Mouse (Mus musculus) gastrocnemius, postnatal 36 days (tissue): ENCODE measurements around the gene Enoph1. TPM values are rescaled to one million over a fixed set of nuclear protein-coding genes. Genes with fewer than 3 reads are reported as not detected.

Experiments used
- DNase-seq, 2 experiments: peaks; one replicate each; pipeline ENCODE4 v3.0.0; 2022
- intact Hi-C: fragments of 180-260 bp; cut with DNase I; formaldehyde crosslinking; loops from one replicate; pipeline ENCODE4 v1.15.1; 2025
- total RNA-seq, 2 experiments: library from RNA; stranded (reverse); gene quantifications; 2 replicates each; pipeline ENCODE4 v1.2.3; 2021

Enoph1 gene
- total RNA-seq, 2 experiments from 2014 or later, result 5.9 to 7.0 TPM

DNA sequence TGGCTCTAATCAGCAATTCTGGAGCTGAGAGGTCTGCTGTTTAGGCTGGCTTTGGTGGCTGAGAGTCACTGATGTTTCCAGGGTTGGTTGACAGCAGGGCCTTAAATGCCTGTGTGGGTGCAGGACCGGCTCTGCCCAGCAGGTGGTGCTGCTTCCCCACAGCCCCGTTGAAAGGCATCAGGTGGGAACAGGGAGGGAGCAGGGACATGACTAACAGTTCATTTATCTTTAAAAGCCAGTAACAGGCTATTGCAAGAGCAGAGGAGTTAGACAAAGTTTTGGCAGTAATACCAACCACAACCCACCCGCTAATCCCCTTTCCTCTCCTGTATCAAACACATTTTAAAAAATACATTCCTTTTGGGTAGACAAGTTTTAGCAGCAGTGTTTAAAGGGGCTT is 30.5 kb downstream of the Enoph1 start:
- peak; percentile 65 to 79 for DNase-seq
- intact Hi-C loops, result loop anchor here (2.0 to 5.0 kb wide), 2 partner anchors 171 to 252 kb away; no protein-coding TSS in a partner anchor

DNA sequence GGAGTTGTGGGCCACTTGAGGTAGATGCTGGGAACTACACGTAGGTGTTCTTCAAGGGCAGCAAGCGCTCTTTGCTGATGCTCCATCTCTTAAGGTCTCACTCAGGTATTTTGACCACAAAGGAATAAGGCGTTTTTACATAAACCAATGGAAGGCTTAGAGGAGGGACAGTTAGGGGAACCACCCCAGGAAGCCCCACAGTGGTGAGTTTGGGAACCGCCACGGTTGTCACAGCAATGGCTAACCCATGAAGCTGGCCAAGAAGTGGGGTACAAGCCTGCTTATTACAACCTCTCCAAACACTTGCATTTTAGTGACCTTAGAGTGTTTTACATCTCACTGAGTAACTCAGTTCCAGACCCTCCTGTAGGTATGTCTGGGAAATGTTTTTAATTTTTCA is 31.8 kb downstream of the Enoph1 start:
- intact Hi-C loops, result loop anchor here (2.0 to 5.0 kb wide), 2 partner anchors 169 to 251 kb away; no protein-coding TSS in a partner anchor
- no peak for DNase-seq

DNA sequence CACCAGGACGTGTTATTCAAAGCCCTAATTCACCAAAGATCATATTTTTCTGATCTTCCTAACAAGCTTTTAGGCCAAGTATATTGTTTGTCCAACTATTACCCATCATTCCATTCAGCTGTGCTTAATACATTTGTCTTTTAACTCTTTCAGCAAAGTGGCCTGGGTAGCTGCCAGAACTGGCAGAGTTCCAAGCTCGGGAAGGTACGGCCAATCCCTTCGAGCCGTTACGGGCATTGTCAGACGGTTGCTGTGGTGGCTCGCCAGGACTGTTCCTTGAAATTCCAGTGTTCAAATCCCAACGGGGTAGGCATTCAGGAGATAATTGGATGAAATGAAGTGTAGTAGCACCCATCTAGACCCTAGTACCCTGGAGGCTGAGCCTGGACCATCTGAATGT is 32.8 kb downstream of the Enoph1 start:
- intact Hi-C loops, result loop anchor here (5.0 kb wide), 1 partner anchor 250 kb away; no protein-coding TSS in a partner anchor
- DNase-seq, result no peak

- no peak for DNase-seq
- intact Hi-C loops, result loop anchor here (5.0 kb wide), 1 partner anchor 248 kb away; no protein-coding TSS in a partner anchor
Measured at GRCm38 (mm10) chr5:100074571-100074970, 34.8 kb downstream of the Enoph1 start.

DNA sequence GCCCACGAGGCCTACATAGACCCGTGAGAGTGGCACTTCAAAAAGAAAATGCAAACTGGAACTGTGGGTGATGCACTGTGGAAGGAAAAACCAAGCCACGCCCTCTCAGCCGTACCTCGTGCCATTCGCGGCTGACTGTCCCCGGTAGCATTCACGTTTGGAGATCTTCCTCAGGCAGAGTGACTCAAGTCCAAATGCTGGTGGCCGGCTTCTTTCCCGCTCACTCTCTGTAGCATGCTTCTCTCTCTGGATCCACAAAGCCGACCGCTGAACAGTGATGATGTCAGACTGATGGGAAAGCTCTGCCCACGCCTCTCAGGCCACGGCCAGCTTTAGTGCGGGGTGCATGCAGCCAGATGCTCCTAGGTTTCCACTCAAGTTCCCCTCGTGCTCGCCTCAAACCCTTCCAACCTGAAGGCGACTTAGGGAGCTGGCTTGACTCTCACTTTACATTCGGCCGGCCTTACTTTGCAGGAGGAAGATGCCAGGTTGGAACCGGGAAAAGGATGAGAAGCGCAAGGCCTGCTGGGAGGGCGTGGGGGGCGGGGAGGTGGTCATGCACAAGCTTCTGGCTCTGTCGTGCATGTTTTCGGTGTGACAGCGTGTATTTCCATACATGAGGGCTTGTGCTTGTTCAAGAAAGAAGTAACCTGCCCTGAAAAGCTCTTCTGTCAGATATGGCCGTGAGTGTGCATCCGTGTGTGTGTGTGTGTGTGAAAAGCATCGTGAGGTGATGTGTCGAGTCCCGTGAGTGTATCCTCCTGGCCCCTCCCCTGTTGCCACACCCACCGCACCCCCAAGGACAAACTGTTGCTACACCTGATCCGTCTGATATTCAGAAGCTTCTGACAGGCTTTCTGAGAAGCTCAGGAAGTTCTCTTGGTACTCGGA is 39.5 kb downstream of the Enoph1 start:
- no peak for DNase-seq
- intact Hi-C loops, result loop anchor here (5.0 kb wide), 1 partner anchor 78 kb away; the partner anchor contains the start of gene Tmem150c

DNA sequence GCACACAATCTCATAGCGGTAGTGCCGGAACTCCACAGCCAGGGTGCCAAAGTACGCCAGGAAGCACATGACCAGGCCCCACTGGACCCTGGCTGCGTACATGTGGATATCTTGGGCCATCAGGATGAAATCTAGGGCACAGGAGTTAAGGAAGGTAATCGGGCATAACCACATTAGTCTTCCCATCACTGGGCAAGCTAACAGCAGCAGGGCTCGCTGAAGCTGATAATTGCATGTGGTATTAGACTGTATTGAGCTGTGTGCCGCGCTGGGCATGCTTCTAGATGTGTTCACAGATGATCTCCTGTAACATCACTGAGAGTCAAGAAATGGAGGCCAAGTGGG is 40.1 kb downstream of the Enoph1 start:
- no peak for DNase-seq
- intact Hi-C loops, result loop anchor here (5.0 kb wide), 1 partner anchor 77 kb away; the partner anchor contains the start of gene Tmem150c

GRCm38 (mm10) chr5:100082006-100082405 is 42.2 kb downstream of the Enoph1 start:
- DNase-seq, result no peak
- intact Hi-C loops, result no loop called here

DNA sequence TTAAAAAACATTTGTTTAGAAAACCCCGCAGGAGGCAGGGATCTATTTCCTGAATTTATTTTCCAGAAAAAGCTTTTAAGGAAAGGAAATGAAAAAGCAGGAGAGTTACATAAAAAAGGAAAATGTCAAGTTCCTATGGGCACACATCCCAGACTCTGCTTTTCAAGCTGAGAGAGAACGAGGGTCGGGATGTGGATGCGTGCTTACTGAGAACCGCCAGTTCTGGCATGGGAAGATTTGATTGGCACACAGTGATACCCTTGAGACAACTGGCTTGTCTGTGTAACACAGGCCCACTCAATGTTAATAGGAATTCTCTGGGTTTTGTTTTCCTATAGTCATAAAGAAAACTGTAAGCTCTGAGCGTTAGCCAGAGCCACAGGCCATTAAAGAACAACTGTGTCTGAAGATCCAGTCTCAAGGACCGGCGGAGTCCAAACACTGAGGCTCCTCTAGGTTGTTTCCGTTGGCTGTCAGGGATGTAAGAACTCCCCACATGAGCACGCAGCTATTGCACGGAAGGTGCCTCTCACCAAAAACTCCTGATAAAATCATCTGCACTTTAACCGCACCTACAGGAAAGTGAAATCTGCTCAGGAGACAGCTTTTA is 44.3 kb downstream of the Enoph1 start:
- no peak for DNase-seq
- intact Hi-C loops, result no loop called here

- intact Hi-C loops, result no loop called here
Measured at GRCm38 (mm10) chr5:100085097-100085496, 45.3 kb downstream of the Enoph1 start.

DNA sequence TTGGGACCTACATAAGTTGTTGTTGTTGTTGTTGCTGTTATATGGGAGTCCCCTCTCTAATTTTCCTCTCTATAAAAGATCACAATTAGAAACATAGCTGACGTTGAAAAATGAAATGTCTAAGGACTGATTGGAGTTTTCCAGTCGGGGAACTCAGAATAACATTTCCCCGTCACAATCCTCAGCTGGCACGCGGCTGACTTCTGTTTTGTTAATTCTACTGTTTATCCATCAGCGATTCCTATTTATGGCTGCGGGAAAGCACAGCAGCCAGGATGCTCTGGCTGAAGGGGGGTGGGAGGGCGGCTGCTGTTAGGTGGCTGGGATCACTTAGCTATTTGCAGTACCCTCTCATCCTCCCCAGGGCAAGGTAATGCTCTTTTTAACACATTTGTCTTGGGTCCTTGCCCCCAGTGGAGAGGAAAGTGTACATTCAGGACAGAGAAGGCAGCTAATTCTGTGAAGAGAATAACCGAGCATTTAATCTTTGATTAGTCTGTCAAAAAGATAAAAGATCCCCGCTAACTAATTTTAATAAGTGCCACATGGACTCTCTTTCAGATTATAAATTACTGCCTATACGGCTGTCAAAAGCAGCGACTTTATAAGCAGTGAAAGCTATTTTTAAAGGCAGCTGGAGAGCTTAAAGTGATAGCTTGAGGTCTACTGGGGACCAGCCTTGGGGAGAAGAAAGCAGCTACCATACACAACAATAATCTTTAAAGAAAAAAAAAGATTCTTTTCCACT is 50.9 kb downstream of the Enoph1 start:
- intact Hi-C loops, result no loop called here
- DNase-seq, result no peak

More at GRCm38 (mm10) chr5:100085097-100085496, 45.3 kb downstream of the Enoph1 start:
- DNase-seq, result no peak

DNA sequence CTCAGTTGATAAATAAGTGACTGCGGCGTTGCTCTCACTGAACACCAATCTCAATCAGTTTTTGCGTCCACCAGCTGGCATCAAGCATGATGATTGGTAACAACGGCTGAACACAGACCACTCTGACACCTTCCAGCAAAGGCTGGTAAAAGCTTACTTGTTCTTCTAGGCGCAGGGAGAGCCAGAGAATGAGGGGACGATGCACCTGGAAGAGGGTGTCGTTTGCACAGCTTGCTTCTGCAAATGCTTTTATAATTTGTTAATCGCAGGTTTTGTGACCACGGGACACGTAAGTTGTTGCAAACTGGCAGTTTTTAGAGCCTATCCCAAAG is 51.4 kb downstream of the Enoph1 start:
- DNase-seq, result no peak
- intact Hi-C loops, result no loop called here

GRCm38 (mm10) chr5:100091602-100092001 is 51.8 kb downstream of the Enoph1 start:
- intact Hi-C loops, result no loop called here
- DNase-seq, result no peak

DNA sequence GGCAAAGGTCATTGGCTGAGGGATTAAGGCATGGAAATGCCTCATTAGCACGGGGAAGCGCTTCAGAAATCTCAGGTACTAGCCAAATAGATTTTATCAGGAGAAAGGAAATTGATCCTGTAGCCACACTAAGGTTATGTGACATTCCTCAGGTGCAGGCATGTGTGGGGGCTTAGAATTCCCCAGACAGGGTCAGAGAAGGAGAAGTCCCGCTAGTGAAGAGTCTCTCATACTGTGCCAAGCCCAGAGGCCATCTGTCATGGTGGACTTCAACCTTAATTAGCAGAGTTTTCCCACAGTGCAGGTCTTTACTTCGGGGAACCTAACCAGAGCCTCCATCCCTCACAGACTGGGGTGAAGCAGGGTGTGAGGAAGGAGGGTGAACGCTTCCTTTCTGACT is 57.2 kb downstream of the Enoph1 start:
- intact Hi-C loops, result no loop called here
- DNase-seq, result no peak

DNA sequence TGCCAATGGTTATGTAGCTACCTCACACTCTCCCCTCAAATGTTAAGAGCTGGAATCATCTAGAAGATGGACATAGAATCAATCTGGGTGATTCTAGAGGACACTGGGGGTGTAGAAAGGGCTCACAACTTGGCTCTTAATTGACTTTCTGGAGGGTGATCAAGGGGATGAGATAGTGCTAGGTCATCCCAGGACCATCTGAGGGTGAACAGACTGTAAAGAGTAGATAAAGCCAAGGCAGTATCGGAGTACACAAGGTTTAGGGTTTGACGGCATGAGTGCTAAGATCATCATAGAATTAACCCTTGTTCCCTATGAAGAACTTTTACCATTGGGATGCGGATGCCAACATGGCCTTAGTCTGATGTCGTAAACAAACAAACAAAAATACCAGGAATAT is 58.2 kb downstream of the Enoph1 start:
- DNase-seq, result no peak
- intact Hi-C loops, result no loop called here

DNA sequence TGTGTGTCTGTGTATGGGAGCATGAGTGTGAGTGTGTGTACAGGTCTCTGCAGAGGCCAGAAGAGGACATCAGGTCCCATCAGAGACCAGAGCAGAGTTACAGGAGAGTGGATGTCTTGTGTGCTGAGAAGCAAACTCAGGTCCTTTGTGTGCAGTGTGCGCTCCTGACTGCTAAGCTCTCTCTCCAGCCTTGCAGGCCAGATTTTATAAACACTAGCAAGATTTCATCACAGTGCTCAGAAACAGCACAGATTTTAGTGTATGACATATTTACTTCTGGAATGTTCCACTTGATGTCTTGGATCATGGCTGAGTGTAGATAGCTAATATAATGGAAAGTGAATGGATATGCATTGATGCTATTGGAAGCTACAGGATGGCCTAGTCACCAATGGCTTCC is 62.6 kb downstream of the Enoph1 start:
- no peak for DNase-seq
- intact Hi-C loops, result no loop called here

DNA sequence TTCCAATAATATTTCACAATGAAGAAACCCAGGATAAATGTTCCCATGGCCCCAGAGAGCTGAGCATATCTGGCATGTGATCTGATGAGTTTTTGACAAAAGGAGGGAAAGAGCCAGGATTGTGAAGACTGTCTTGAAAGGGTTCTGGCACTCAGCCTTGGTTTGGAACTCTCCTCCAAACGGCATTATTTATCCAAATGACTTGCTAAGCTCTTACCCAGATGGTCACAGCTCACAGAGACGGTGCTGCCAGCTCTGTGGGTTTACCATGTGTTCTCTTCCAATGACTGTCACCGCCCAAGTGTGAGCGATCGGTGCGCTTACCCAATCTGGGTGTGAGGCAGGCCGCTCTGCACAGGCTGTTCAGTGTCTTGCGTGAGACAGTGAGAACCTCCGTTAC is 69.1 kb downstream of the Enoph1 start:
- intact Hi-C loops, result no loop called here
- DNase-seq, result peak in 1 of 2 experiments; percentile 11

DNA sequence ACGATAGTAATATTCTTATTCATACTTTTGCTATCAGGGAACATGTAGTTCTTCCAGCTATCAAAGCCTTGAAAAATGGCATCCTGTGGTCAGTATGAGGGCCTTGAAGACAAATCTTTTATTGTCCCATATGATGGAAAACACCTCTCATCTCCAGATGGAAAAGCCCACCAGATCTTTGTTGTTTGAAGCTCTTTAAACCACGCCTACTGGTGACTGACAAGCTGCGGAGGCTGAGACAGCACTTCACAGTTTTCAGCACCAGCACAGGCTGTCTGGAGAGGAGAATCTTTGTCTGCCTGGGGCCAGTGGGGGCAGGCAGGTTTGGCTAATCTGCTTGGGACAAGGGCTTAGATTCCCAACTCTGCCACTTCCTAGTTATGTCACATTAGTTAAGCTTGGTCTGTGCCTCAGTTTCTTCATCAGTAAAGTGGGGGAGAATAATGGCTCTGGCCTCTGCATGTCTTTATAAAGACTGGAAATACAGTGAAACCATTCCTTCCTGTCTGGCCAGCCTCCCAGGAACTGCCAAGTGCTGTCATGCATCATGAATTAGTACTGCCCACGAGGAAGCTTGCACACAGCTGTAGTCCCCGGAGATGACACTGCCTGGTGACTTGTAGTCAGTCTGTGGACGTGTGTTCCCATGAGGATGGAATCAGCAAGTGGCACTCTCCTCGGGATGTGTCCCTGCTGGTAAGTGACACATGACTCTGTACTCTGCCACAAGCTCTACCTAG is 69.9 kb downstream of the Enoph1 start:
- DNase-seq, result no peak
- intact Hi-C loops, result no loop called here

DNA sequence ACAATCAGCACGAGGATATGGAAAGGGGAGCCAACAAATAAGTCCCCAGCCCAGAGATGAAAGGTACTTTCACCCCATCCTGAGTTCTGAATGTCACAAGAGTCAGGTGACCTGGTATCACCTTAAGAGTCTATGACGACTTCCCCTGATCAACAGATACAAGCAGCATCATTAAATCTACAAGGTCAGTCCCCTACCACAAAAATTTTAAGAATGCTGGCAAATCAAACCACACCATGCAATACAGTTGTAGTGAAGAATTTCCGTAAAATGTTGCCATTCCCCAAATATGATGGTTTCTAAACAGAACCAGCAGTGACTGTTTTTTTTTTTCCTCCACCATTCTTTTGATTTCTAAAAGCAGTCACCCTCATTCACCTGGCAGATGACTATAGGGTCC is 70.8 kb downstream of the Enoph1 start:
- intact Hi-C loops, result no loop called here
- no peak for DNase-seq

DNA sequence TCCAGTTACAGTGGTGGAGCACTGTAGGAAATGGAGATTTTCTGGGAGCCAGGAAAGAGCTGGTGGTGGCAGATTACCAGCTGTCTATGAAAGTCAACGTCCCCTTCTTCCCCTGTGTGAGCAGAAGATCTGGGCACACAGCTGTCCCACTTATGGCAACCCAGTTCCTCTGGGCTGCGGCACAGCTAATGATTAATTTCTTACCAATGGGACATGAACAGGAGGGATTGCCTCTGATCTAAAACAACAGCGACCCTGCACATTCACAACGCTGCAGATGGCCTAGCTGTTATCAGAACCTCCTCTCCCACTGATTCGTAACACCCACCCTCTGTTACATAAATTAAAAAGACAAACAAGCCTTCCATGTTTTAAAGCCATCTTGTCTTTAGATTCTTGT is 73.6 kb downstream of the Enoph1 start:
- intact Hi-C loops, result no loop called here
- DNase-seq, result no peak
